Mouse (Mus musculus) heart, adult 2 months (tissue): ENCODE results near the gene B430306N03Rik. TPM values are rescaled to one million over a fixed set of nuclear protein-coding genes. Genes with fewer than 3 reads are reported as not detected.
A peak's percentile ranks its signal among the peaks of the same experiment; 100 is the strongest.

Experiments
- DNase-seq, 2 experiments: peaks; one replicate each; pipeline ENCODE4 v3.0.0; 2021
- H3K27ac ChIP-seq: fragments of 200-600 bp; 2 replicates; pipeline ENCODE4 v1.8.1; 2022
- H3K27me3 ChIP-seq: fragments of 200-500 bp; 2 replicates; pipeline ENCODE4 v1.6.1; 2012; ENCODE audit warnings: mild to moderate bottlenecking, low read length, inconsistent platforms, mixed read lengths; ENCODE audit not compliant: control insufficient read depth, insufficient read depth
- H3K36me3 ChIP-seq: fragments of 200-500 bp; 2 replicates; pipeline ENCODE4 v1.6.1; 2012; ENCODE audit warnings: low read length, inconsistent platforms; ENCODE audit not compliant: control insufficient read depth, insufficient read depth
- H3K4me1 ChIP-seq: fragments of 200-500 bp; 2 replicates; pipeline ENCODE4 v1.6.1; 2011; ENCODE audit warnings: low read length; ENCODE audit not compliant: control insufficient read depth, insufficient read depth
- H3K4me3 ChIP-seq: fragments of 200-600 bp; 2 replicates; pipeline ENCODE4 v1.8.1; 2022
- H3K79me2 ChIP-seq: fragments of 200-500 bp; replicated peaks from 2 replicates; pipeline ENCODE4 v1.6.1; 2012; ENCODE audit warnings: mild to moderate bottlenecking, inconsistent platforms, low read length, moderate library complexity, mixed read lengths; ENCODE audit not compliant: control insufficient read depth, insufficient read depth
- H3K9ac ChIP-seq: fragments of 200-500 bp; 2 replicates; pipeline ENCODE4 v1.6.1; 2012; ENCODE audit warnings: low read depth, mild to moderate bottlenecking, control low read depth, inconsistent platforms, low read length, mixed read lengths
- CTCF ChIP-seq: fragments of 200-600 bp; IDR thresholded peaks from 2 replicates; pipeline ENCODE4 v1.8.1; 2022; ENCODE audit warnings: antibody characterized with exemption, mild to moderate bottlenecking, moderate library complexity
- EP300 ChIP-seq: fragments of 200-500 bp; IDR thresholded peaks from 2 replicates; pipeline ENCODE4 v1.6.1; 2011; ENCODE audit warnings: low read depth, low read length, control low read depth; ENCODE audit not compliant: insufficient read depth
- POLR2A ChIP-seq: fragments of 200-500 bp; IDR thresholded peaks from 2 replicates; pipeline ENCODE4 v1.6.1; 2011; ENCODE audit warnings: mild to moderate bottlenecking, low read depth, low read length, control low read depth; ENCODE audit not compliant: insufficient read depth
- WGBS: fragments of 180-500 bp; shearing (Covaris S2); methylation state at CpG from one replicate; pipeline ENCODE4 v1.1.7; 2018; 5-methylcytosine and 5-hydroxymethylcytosine counted together
- intact Hi-C: fragments of 180-260 bp; cut with DNase I; formaldehyde crosslinking; loops from one replicate; pipeline ENCODE4 v1.15.1; 2025
- polyA plus RNA-seq: library from polyadenylated mRNA; depleted of rRNA; stranded (reverse); fragments of >200 nt; gene quantifications from 2 replicates; pipeline ENCODE4 v1.2.3, GENCODE M21; 2012
- total RNA-seq, 2 experiments: library from RNA; stranded (reverse); gene quantifications; 2 replicates each; pipeline ENCODE4 v1.2.3; 2021

B430306N03Rik gene
- total and polyA plus RNA-seq, 3 experiments: 0.14 to 0.57 (median 0.55) TPM

- intact Hi-C loops: no loop called here
- Histone ChIP-seq H3K4me3 (no peak overlapping the region), H3K79me2 (no peaks in the 10 kb centered on the region), H3K27ac (no peak overlapping the region), H3K27me3 (no peaks in the 10 kb centered on the region), H3K9ac (no peak overlapping the region), H3K36me3 (no peaks in the 10 kb centered on the region), H3K4me1 (no peaks in the 10 kb centered on the region)
- WGBS: 59% methylated on average over 2 of the region's 2 CpGs
- no peak for DNase-seq
- no peak for TF ChIP-seq CTCF
- TF ChIP-seq POLR2A: no peak
- TF ChIP-seq EP300: no peak
These were observed 5.3 kb downstream of the B430306N03Rik start for GRCm38 (mm10) chr17:48321279-48321678.

DNA sequence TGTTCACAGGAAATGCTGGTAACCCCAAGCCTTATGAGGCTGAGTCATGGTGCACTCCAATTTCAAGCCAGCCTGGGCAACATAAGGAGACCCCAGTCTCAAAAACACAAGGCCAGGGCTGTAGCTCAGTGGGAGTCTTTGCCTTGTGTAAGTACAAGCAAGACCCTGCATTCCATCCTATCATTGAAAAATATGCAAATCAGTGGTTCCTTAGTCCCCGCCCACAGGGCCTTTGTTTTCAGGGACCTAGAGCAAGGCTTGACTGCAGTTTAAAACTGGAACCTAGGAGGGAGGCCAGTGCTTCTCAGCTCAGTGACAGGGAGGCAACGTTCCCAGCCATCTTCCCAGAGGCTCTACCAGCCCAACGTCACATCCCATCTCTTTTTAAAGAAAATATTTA is 7.3 kb downstream of the B430306N03Rik start:
- TF ChIP-seq EP300 (no peak), POLR2A (no peak), CTCF (no peak)
- 69% methylated on average over 3 of the region's 3 CpGs for WGBS
- H3K9ac ChIP-seq: no peak overlapping the region
- no peak overlapping the region for H3K4me3 ChIP-seq
- intact Hi-C loops: no loop called here
- no peak overlapping the region for H3K27ac ChIP-seq
- H3K27me3 ChIP-seq: no peaks in the 10 kb centered on the region
- no peaks in the 10 kb centered on the region for H3K79me2 ChIP-seq
- H3K36me3 ChIP-seq: no peaks in the 10 kb centered on the region
- DNase-seq: no peak
- H3K4me1 ChIP-seq: no peaks in the 10 kb centered on the region

DNA sequence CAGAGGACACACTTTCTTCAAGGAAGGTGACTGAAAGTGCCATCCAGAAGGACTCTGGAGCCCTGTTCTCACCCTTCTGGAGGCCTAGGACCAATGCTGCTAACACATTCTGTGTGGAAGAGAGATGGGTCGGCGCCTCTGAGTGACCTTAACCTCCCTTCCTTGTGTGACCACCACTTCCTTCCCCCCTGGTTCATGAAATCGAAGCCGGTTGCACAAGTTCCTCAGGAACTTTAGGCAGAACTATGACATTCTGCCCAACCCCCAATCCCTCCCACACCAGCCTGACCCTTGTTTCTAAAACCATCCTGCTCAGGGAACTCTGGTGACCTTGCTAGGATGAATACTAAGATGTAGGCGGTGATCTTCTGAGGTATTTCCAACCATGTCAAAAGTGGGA is 8.3 kb downstream of the B430306N03Rik start:
- no peaks in the 10 kb centered on the region for H3K4me1 ChIP-seq
- H3K4me3 ChIP-seq: no peak overlapping the region
- no peaks in the 10 kb centered on the region for H3K27me3 ChIP-seq
- no peaks in the 10 kb centered on the region for H3K79me2 ChIP-seq
- intact Hi-C loops: no loop called here
- DNase-seq: peak in 1 of 2 experiments; percentile 17
- H3K27ac ChIP-seq: no peak overlapping the region
- WGBS: 66% methylated on average over 5 of the region's 5 CpGs
- H3K36me3 ChIP-seq: no peaks in the 10 kb centered on the region
- H3K9ac ChIP-seq: no peak overlapping the region
- TF ChIP-seq CTCF (no peak), POLR2A (no peak), EP300 (no peak)

GRCm38 (mm10) chr17:48325093-48325492 is 9.2 kb downstream of the B430306N03Rik start:
- no peaks in the 10 kb centered on the region for H3K79me2 ChIP-seq
- H3K27ac ChIP-seq: no peak overlapping the region
- no peak overlapping the region for H3K4me3 ChIP-seq
- H3K27me3 ChIP-seq: no peaks in the 10 kb centered on the region
- DNase-seq: no peak
- no peak overlapping the region for H3K9ac ChIP-seq
- H3K4me1 ChIP-seq: no peaks in the 10 kb centered on the region
- intact Hi-C loops: no loop called here
- no peak for TF ChIP-seq CTCF
- no peak for TF ChIP-seq POLR2A
- TF ChIP-seq EP300: no peak
- H3K36me3 ChIP-seq: no peaks in the 10 kb centered on the region
- WGBS: 91% methylated on average over 6 of the region's 6 CpGs

DNA sequence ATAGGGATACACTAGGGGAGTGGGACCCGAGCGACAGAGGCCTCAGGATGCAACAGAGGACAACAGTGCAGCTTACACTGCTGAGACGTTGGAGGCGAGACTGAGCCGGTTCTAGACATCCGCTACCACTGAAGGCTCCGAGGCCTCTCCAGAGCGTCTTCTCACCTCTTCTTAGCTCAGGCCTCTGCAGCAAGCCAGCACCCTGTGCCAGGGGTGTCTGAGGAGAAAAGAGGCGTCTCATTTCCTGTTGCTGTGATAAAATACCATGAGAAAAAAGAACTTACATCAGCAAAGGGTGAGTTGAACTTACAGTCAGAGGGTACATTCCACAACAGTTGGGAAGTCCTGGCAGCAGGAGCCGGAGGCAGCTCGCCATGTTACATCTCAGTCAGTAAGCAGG is 9.7 kb downstream of the B430306N03Rik start:
- no peak overlapping the region for H3K4me3 ChIP-seq
- no peak overlapping the region for H3K9ac ChIP-seq
- H3K27ac ChIP-seq: no peak overlapping the region
- no peak for DNase-seq
- H3K4me1 ChIP-seq: no peaks in the 10 kb centered on the region
- TF ChIP-seq CTCF (no peak), POLR2A (no peak), EP300 (no peak)
- H3K79me2 ChIP-seq: no peaks in the 10 kb centered on the region
- H3K27me3 ChIP-seq: no peaks in the 10 kb centered on the region
- WGBS: 78% methylated on average over 11 of the region's 11 CpGs
- no peaks in the 10 kb centered on the region for H3K36me3 ChIP-seq
- intact Hi-C loops: no loop called here

DNA sequence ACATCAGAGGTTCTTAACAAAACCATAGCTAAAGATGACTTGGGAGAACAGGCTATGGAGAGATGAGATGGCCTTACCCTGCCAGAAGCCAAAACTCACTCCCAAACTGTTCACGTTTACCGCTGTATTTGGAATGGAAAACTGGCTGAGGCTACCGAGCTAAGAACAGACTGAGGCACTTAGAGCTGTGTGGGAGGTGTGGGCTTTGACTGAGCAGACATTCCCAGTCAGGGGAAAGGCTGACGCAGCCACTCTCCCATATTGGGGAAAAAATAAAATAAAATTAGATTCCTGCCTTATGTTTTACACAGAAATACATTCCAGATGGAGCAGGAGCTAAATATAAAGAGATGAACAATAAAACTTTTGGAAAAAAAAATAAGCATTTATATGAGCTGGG is 10.7 kb downstream of the B430306N03Rik start:
- TF ChIP-seq CTCF: no peak
- TF ChIP-seq EP300: no peak
- no peak for TF ChIP-seq POLR2A
- DNase-seq: no peak
- H3K27ac ChIP-seq: no peak overlapping the region
- no peaks in the 10 kb centered on the region for H3K4me1 ChIP-seq
- H3K4me3 ChIP-seq: no peak overlapping the region
- intact Hi-C loops: no loop called here
- no peaks in the 10 kb centered on the region for H3K27me3 ChIP-seq
- H3K79me2 ChIP-seq: no peaks in the 10 kb centered on the region
- WGBS: 58% methylated on average over 4 of the region's 4 CpGs
- H3K9ac ChIP-seq: no peak overlapping the region
- H3K36me3 ChIP-seq: no peaks in the 10 kb centered on the region

DNA sequence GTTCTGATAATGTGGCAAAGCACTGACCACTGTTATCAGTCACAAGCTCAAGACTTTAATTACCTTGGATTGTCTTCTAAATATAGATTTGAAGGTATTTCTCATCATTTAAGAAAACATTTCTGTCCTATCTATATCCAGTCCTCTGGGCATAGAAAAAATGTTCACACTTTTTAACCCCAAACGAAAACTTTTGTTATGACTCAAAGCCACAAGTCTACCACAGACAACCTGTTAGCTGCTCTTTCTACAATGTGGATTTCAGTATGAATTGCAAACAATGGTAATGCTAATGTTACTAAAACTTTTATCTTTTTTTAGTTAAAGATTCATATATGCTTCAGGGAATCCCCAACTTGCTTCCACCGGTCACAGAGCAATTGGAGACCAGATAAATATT is 16.6 kb downstream of the B430306N03Rik start:
- Histone ChIP-seq H3K27me3 (no peaks in the 10 kb centered on the region), H3K36me3 (no peaks in the 10 kb centered on the region), H3K79me2 (no peaks in the 10 kb centered on the region), H3K27ac (no peak overlapping the region), H3K4me1 (peaks cover 1% of the 10 kb centered on the region), H3K4me3 (no peak overlapping the region), H3K9ac (no peak overlapping the region)
- TF ChIP-seq EP300: no peak
- TF ChIP-seq POLR2A: no peak
- TF ChIP-seq CTCF: no peak
- DNase-seq: no peak
- intact Hi-C loops: loop anchor here (10.0 kb wide), 1 partner anchor 228 kb away; no protein-coding TSS in a partner anchor
- 63% methylated on average over 2 of the region's 2 CpGs for WGBS
